Mouse (Mus musculus): ENCODE measurements around the gene Zmynd8. TPM values are rescaled to one million over a fixed set of nuclear protein-coding genes. Genes with fewer than 3 reads are reported as not detected.

Gene Zmynd8
- total and polyA plus RNA-seq, 3 experiments = 30.3 to 89.2 (median 41.6) TPM

DNA sequence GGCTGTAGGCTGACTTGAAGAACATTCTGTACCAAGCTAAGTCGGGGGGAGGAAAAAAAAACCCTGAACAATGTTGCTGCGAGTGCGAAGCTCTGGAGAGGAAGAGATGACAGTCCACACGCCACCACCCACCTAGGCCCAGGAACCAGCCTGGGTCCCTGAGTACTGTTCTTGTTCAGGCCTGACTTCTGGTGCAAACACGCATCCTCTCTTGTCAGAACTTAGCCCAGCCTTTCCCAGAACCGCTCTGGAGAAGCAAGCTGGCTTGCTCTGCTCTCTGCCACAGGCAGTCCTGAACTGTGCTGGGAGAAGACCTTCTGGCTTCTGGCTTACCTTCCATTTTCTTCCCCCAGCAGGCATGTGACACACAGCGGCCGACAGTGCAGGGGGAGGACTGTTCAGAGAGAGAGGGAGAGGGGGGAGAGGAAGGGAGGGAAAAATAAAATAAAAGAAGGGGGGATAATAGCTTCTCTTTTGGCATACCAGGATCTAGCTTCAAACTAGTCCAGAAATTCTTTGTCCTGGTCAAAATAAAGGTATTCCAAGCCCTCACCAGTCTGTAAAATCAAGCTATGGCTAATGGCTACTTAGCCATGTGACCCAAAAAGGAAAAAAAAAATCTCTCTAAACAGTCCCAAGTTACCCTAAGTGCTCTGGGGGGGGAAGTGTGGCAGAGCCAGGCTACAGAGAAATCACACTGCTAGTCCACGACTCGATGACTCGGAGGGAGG, 14.8 kb downstream of the Zmynd8 start (continued):
- no peak for TF ChIP-seq HCFC1 (IDR thresholded peaks at IDR 0.05; ENCODE audit: low read depth, low read length)
- no peak for TF ChIP-seq GATA1 (IDR thresholded peaks at IDR 0.05; ENCODE audit: low read depth, low read length)
- TF ChIP-seq SMC3 (IDR thresholded peaks at IDR 0.05; ENCODE audit: low read depth, low read length) = no peak
- TF ChIP-seq BHLHE40 (IDR thresholded peaks at IDR 0.05; ENCODE audit: borderline replicate concordance, low read depth, low read length) = no peak
- no peak for TF ChIP-seq MEF2A (IDR thresholded peaks at IDR 0.05; ENCODE audit: extremely low read depth, insufficient replicate concordance, low read depth, low read length, poor library complexity, severe bottlenecking)
- no peak for TF ChIP-seq MAFK (IDR thresholded peaks at IDR 0.05; ENCODE audit: borderline replicate concordance, low read depth, low read length)
- no peak; the same call in 1 of the 2 replicates for TF ChIP-seq SIN3A (IDR thresholded peaks at IDR 0.05; ENCODE audit: low read length)
- no peak for TF ChIP-seq NELFE (IDR thresholded peaks at IDR 0.05; ENCODE audit: low read depth, low read length)
- no peak for TF ChIP-seq EP300 (IDR thresholded peaks at IDR 0.05; ENCODE audit: low read depth in 1 of 2, low read length in 2 of 2)
- TF ChIP-seq JUND (IDR thresholded peaks at IDR 0.05; ENCODE audit: low read depth, low read length) = no peak
- no peak for TF ChIP-seq CTCF (IDR thresholded peaks at IDR 0.05 in 2 of 3, conservative IDR thresholded peaks at IDR 0.05 in 1 of 3; ENCODE audit: control insufficient read depth in 1 of 3, insufficient read depth in 1 of 3, low read depth in 2 of 3, low read length in 3 of 3, poor library complexity in 1 of 3, severe bottlenecking in 1 of 3)
- TF ChIP-seq ZC3H11A (IDR thresholded peaks at IDR 0.05; ENCODE audit: low read depth, low read length) = no peak

DNA sequence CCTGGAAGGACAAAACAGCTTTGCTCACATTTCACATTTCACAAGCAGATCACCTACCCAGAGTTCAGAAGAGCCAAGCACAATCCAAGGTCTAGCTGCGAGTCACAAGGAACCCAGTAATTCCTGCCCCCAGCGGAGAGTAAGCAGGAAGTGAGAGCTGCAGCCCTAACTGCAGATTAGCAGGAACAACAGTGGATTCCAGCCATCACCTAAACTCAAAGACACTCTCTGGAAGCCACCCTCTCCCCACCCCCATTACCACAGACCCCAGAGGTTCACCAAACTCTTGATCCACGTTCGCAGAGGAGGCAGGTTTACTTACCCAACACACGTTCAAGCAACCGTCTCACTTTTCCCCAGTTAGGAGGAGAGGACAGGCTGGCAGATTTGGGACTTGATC, 15.8 kb downstream of the Zmynd8 start:
- H3K9me3 ChIP-seq (replicated peaks; ENCODE audit: insufficient read depth, low read length) = no peaks in the 10 kb centered on the region
- peaks cover 78% of the 10 kb centered on the region for H3K79me2 ChIP-seq (ENCODE audit: control insufficient read depth, insufficient read depth, low read length, poor library complexity)
- peak overlapping the region; percentile 60 for H3K27ac ChIP-seq (ENCODE audit: control insufficient read depth, low read depth, low read length)
- peak overlapping the region; percentile 44 to 49 for H3K4me3 ChIP-seq (ENCODE audit: control insufficient read depth in 1 of 2, insufficient read depth in 1 of 2, low read depth in 2 of 2, low read length in 2 of 2)
- no peaks in the 10 kb centered on the region for H3K27me3 ChIP-seq (ENCODE audit: control insufficient read depth in 1 of 2, insufficient read depth in 2 of 2, low read length in 2 of 2)
- H3K9ac ChIP-seq (ENCODE audit: control insufficient read depth, low read depth, low read length, poor library complexity, severe bottlenecking) = peak overlapping the region; percentile 68
- peaks cover 2 to 52% of the 10 kb centered on the region in 2 experiments for H3K36me3 ChIP-seq (ENCODE audit: control insufficient read depth in 1 of 2, insufficient read depth in 2 of 2, low read length in 2 of 2)
- DNase-seq (ENCODE audit: low read depth, low spot score) = peak; percentile 56
- peaks cover 20 to 50% of the 10 kb centered on the region in 2 experiments for H3K4me1 ChIP-seq (ENCODE audit: control insufficient read depth in 1 of 2, insufficient read depth in 2 of 2, low read length in 2 of 2)
- TF ChIP-seq ELF1 (IDR thresholded peaks at IDR 0.05; ENCODE audit: low read depth, low read length) (peak; percentile 44; the same call in 1 of the 2 replicates), MYB (IDR thresholded peaks at IDR 0.05; ENCODE audit: low read depth, low read length) (no peak), CTCF (IDR thresholded peaks at IDR 0.05 in 2 of 3, conservative IDR thresholded peaks at IDR 0.05 in 1 of 3; ENCODE audit: control insufficient read depth in 1 of 3, insufficient read depth in 1 of 3, low read depth in 2 of 3, low read length in 3 of 3, poor library complexity in 1 of 3, severe bottlenecking in 1 of 3) (no peak)

DNA sequence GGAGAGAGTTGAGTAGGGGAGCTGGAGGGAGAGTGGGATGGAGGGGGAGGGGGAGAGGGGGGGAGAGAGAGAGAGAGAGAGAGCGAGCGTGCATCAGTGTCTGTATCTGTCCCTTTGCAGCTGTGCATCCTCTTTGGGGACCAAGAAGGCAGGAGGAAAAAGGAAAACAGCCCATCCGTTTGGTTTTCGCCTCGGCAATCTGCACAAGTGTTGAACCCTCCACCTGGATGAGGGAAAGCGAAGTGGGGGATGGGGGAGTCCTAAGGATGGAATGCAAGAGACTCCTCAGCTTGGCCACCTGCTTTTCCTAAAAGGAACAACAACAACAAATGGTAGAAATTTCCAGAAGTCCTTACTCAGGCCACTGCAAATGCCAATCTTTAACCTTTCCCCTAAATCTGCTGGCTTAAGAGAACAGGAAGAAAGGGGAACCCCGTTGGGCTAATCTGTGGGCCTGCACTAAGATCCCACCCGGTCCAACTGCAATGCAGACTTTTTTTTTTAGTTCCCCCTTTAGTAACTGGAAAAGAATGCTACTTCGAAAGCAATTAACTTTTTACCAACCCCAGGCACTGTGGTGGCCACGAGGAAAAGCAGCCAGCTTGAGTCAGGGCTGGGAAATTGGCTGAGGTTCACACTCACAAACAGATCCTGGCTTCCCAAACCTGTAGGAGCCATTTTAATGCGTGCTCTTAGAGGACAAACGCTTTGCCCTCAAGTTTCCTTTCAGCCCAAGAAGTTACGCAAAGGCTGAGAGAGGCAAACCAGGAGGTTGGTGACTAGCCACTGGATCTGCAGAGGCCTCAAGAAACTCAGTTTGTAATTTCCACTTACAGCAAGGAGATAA, 17.0 kb downstream of the Zmynd8 start:
- H3K4me3 ChIP-seq (ENCODE audit: control insufficient read depth in 1 of 2, insufficient read depth in 1 of 2, low read depth in 2 of 2, low read length in 2 of 2) = peak overlapping the region in 1 of 2 experiments; percentile 49; a peak in 1 of 4 replicates
- peak; percentile 61 for DNase-seq (ENCODE audit: low read depth, low spot score)
- H3K27me3 ChIP-seq (ENCODE audit: control insufficient read depth in 1 of 2, insufficient read depth in 2 of 2, low read length in 2 of 2) = no peaks in the 10 kb centered on the region
- peaks cover 15 to 38% of the 10 kb centered on the region in 2 experiments for H3K4me1 ChIP-seq (ENCODE audit: control insufficient read depth in 1 of 2, insufficient read depth in 2 of 2, low read length in 2 of 2)
- H3K79me2 ChIP-seq (ENCODE audit: control insufficient read depth, insufficient read depth, low read length, poor library complexity) = peaks cover 79% of the 10 kb centered on the region
- no peaks in the 10 kb centered on the region for H3K9me3 ChIP-seq (replicated peaks; ENCODE audit: insufficient read depth, low read length)
- peak overlapping the region; percentile 60 for H3K27ac ChIP-seq (ENCODE audit: control insufficient read depth, low read depth, low read length)
- TF ChIP-seq ZMIZ1 (IDR thresholded peaks at IDR 0.05; ENCODE audit: low read depth, low read length) (no peak), TAL1 (IDR thresholded peaks at IDR 0.05; ENCODE audit: low read length) (no peak), JUND (IDR thresholded peaks at IDR 0.05; ENCODE audit: low read depth, low read length) (no peak), HCFC1 (IDR thresholded peaks at IDR 0.05; ENCODE audit: low read depth, low read length) (no peak), ZNF384 (IDR thresholded peaks at IDR 0.05; ENCODE audit: low read depth, low read length) (peak; percentile 62; the same call in 1 of the 2 replicates), SMC3 (IDR thresholded peaks at IDR 0.05; ENCODE audit: low read depth, low read length) (no peak), MXI1 (IDR thresholded peaks at IDR 0.05; ENCODE audit: low read depth, low read length) (0 out of 2 replicates have a peak, but pooled peaks have one; percentile 2), SIN3A (IDR thresholded peaks at IDR 0.05; ENCODE audit: low read length) (0 out of 2 replicates have a peak, but pooled peaks have one; percentile 17), ETS1 (IDR thresholded peaks at IDR 0.05; ENCODE audit: low read depth, low read length) (0 out of 2 replicates have a peak, but pooled peaks have one; percentile 22), EP300 (IDR thresholded peaks at IDR 0.05; ENCODE audit: low read depth in 1 of 2, low read length in 2 of 2) (peak in 1 of 2 experiments; percentile 34; a peak in 1 of 4 replicates), POLR2AphosphoS5 (IDR thresholded peaks at IDR 0.05; ENCODE audit: borderline replicate concordance, low read depth, low read length) (no peak)
- H3K36me3 ChIP-seq (ENCODE audit: control insufficient read depth in 1 of 2, insufficient read depth in 2 of 2, low read length in 2 of 2) = peaks cover 10 to 43% of the 10 kb centered on the region in 2 experiments
- peak overlapping the region; percentile 68 for H3K9ac ChIP-seq (ENCODE audit: control insufficient read depth, low read depth, low read length, poor library complexity, severe bottlenecking)

Measured in MEL (cell line).